Mouse (Mus musculus): ENCODE results near the gene Tma16.

DNA sequence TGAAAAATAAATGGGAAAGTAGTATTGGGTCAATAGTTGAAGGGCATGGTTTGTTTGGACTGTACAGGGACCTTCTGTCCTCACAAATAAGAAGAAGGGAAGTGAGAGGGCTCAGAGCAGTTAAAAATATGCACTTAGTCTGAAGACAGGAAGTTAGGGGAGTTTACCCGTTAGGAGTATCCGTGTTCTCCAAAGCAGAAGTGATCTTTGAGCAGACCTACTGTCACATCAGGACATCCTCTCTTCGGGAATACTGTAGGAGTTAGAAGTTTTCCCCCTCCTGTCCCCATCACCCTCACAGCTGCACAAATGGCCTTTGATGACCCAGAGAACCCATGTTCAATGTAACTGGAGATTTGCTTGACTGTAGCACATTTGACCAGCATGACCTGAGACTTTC, 48.4 kb downstream of the Tma16 start:
- TF ChIP-seq POLR2A (IDR thresholded peaks at IDR 0.05; ENCODE audit: extremely low read depth, insufficient read depth, low read length): no peak
- TF ChIP-seq CTCF (IDR thresholded peaks at IDR 0.05; ENCODE audit: extremely low read depth, insufficient read depth, low read length): no peak
